Mouse (Mus musculus): ENCODE results near the gene Pcdh15. TPM values are rescaled to one million over a fixed set of nuclear protein-coding genes. Genes with fewer than 3 reads are reported as not detected.

The Pcdh15 gene
- polyA plus RNA-seq (2015; fragmentation: Nextera tagmentation; extraction: Ambion mirVana), result 2.9 and 3.1 TPM in 2 replicates

GRCm38 (mm10) chr10:73098966-73099845 is at the start of gene Pcdh15:
Gene Pcdh15 (plus strand): TSS chr10:73099342.
- Histone ChIP-seq H3K4me3 (replicated peaks) (peak within 1 kb of the TSS; percentile 56), H3K4me2 (replicated peaks) (peak within 1 kb of the TSS; percentile 97), H3K36me3 (no peaks in the 10 kb centered on the region), H3K27ac (replicated peaks) (no peak within 1 kb of the TSS), H3K4me1 (peaks cover 26% of the 10 kb centered on the region), H3K27me3 (peaks cover 52% of the 10 kb centered on the region), H3K9ac (no peak within 1 kb of the TSS), H3K9me3 (replicated peaks) (no peaks in the 10 kb centered on the region)
- under 1% methylated on average over 79 of the region's 79 CpGs for WGBS
- ATAC-seq (ENCODE audit: insufficient number of reproducible peaks, low FRiP score, low TSS enrichment, low read depth), result no peak

- no peak for ATAC-seq (ENCODE audit: insufficient number of reproducible peaks, low FRiP score, low TSS enrichment, low read depth)
- H3K27ac ChIP-seq (replicated peaks), result no peak overlapping the region
- no peaks in the 10 kb centered on the region for H3K27me3 ChIP-seq
- no peak overlapping the region for H3K9ac ChIP-seq
- H3K36me3 ChIP-seq, result no peaks in the 10 kb centered on the region
- no peak overlapping the region for H3K4me3 ChIP-seq (replicated peaks)
- no peaks in the 10 kb centered on the region for H3K9me3 ChIP-seq (replicated peaks)
- WGBS, result 57% methylated on average over 6 of the region's 6 CpGs
- H3K4me2 ChIP-seq (replicated peaks), result no peak overlapping the region
- H3K4me1 ChIP-seq, result no peaks in the 10 kb centered on the region
Measured at GRCm38 (mm10) chr10:73052074-73052473, 47.1 kb upstream of the Pcdh15 start.

GRCm38 (mm10) chr10:73059726-73060230 is 39.4 kb upstream of the Pcdh15 start:
- 40% methylated on average over 2 of the region's 2 CpGs for WGBS
- no peak overlapping the region for H3K9ac ChIP-seq
- H3K4me2 ChIP-seq (replicated peaks), result no peak overlapping the region
- no peaks in the 10 kb centered on the region for H3K4me1 ChIP-seq
- no peaks in the 10 kb centered on the region for H3K9me3 ChIP-seq (replicated peaks)
- H3K36me3 ChIP-seq, result no peaks in the 10 kb centered on the region
- no peak overlapping the region for H3K27ac ChIP-seq (replicated peaks)
- H3K27me3 ChIP-seq, result no peaks in the 10 kb centered on the region
- ATAC-seq (ENCODE audit: insufficient number of reproducible peaks, low FRiP score, low TSS enrichment, low read depth), result no peak
- H3K4me3 ChIP-seq (replicated peaks), result no peak overlapping the region

- 48% methylated on average over 5 of the region's 5 CpGs for WGBS
- no peak overlapping the region for H3K4me2 ChIP-seq (replicated peaks)
- no peaks in the 10 kb centered on the region for H3K36me3 ChIP-seq
- no peak overlapping the region for H3K9ac ChIP-seq
- no peaks in the 10 kb centered on the region for H3K4me1 ChIP-seq
- ATAC-seq (ENCODE audit: insufficient number of reproducible peaks, low FRiP score, low TSS enrichment, low read depth), result no peak
- H3K9me3 ChIP-seq (replicated peaks), result no peaks in the 10 kb centered on the region
- H3K27ac ChIP-seq (replicated peaks), result no peak overlapping the region
- H3K27me3 ChIP-seq, result no peaks in the 10 kb centered on the region
- H3K4me3 ChIP-seq (replicated peaks), result no peak overlapping the region
Measured at GRCm38 (mm10) chr10:73086703-73087102, 12.4 kb upstream of the Pcdh15 start.

DNA sequence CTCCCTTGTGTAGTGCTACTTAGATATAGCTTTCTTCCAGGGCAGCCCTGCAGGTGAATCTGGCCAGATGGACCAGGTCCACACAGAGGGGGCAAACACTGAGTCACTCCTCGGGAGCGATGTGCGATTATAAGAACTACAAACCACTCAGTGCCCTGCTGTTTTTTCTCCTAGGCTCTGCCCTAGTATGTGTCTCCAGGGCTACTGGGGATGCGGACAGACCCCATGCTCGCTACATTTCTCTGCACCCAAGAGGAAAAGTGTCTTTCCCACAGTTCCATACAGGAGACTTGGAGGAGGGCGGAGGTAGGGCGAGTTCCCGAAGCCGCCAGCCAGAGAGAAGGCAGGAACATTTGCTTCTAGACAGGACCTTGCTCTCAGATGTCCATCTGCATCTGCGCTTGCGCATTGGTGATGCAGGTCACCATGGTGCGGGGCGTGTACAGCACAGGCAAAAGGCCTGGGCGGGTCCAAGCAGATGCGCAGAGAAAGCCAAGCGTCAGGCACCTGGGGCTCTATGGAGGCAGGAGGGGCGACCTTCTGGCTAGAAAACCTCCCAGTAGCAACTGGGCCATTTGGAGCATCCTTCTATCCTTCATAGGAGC is 2.5 kb upstream of the Pcdh15 start:
- H3K9ac ChIP-seq, result no peak overlapping the region
- under 1% methylated on average over 17 of the region's 17 CpGs for WGBS
- H3K9me3 ChIP-seq (replicated peaks), result no peaks in the 10 kb centered on the region
- 0 out of 2 replicates have a peak, but pooled peaks have one; percentile 12 for ATAC-seq (ENCODE audit: insufficient number of reproducible peaks, low FRiP score, low TSS enrichment, low read depth)
- H3K27me3 ChIP-seq, result peaks cover 53% of the 10 kb centered on the region
- peaks cover 26% of the 10 kb centered on the region for H3K4me1 ChIP-seq
- H3K27ac ChIP-seq (replicated peaks), result no peak overlapping the region
- H3K4me3 ChIP-seq (replicated peaks), result peak overlapping the region; percentile 31
- no peaks in the 10 kb centered on the region for H3K36me3 ChIP-seq
- peak overlapping the region; percentile 52 for H3K4me2 ChIP-seq (replicated peaks)

- H3K4me1 ChIP-seq, result peaks cover 26% of the 10 kb centered on the region
- H3K27me3 ChIP-seq, result peaks cover 53% of the 10 kb centered on the region
- no peak overlapping the region for H3K27ac ChIP-seq (replicated peaks)
- H3K9ac ChIP-seq, result no peak overlapping the region
- peak overlapping the region; percentile 31 for H3K4me3 ChIP-seq (replicated peaks)
- ATAC-seq (ENCODE audit: insufficient number of reproducible peaks, low FRiP score, low TSS enrichment, low read depth), result no peak
- peak overlapping the region; percentile 52 for H3K4me2 ChIP-seq (replicated peaks)
- 4% methylated on average over 7 of the region's 7 CpGs for WGBS
- H3K9me3 ChIP-seq (replicated peaks), result no peaks in the 10 kb centered on the region
- no peaks in the 10 kb centered on the region for H3K36me3 ChIP-seq
Measured at GRCm38 (mm10) chr10:73097176-73097575, 2.0 kb upstream of the Pcdh15 start.

GRCm38 (mm10) chr10:73097979-73098378 is 1.2 kb upstream of the Pcdh15 start:
- no peak overlapping the region for H3K27ac ChIP-seq (replicated peaks)
- ATAC-seq (ENCODE audit: insufficient number of reproducible peaks, low FRiP score, low TSS enrichment, low read depth), result no peak
- H3K9ac ChIP-seq, result no peak overlapping the region
- peaks cover 26% of the 10 kb centered on the region for H3K4me1 ChIP-seq
- peak overlapping the region; percentile 20 for H3K4me3 ChIP-seq (replicated peaks)
- peak overlapping the region; percentile 40 for H3K4me2 ChIP-seq (replicated peaks)
- no peaks in the 10 kb centered on the region for H3K36me3 ChIP-seq
- no peaks in the 10 kb centered on the region for H3K9me3 ChIP-seq (replicated peaks)
- peaks cover 53% of the 10 kb centered on the region for H3K27me3 ChIP-seq
- under 1% methylated on average over 17 of the region's 17 CpGs for WGBS

DNA sequence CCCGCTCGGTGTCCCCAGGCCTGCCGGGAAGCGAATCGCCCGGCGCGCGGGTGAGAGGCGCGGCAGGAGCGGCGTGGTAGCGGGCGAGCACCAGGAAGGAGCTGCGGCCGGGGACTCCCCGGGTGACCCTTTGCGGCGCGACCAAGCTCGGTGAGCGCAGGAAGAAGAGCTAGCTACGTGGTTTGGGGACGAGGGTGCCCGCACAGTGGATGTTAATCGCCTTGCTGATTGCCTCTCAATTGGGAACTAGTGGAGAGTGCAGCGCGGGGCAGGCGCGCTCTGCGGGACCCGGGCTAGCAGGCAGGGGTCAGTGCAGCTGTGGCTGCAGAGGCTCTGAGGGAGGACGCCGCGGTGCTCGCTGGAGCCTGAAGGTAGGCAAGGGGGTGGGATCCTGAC is 702 bp downstream of the Pcdh15 start:
- WGBS, result under 1% methylated on average over 37 of the region's 37 CpGs
- no peak overlapping the region for H3K27ac ChIP-seq (replicated peaks)
- H3K9me3 ChIP-seq (replicated peaks), result no peaks in the 10 kb centered on the region
- H3K4me3 ChIP-seq (replicated peaks), result peak overlapping the region; percentile 56
- H3K27me3 ChIP-seq, result peaks cover 49% of the 10 kb centered on the region
- no peak overlapping the region for H3K9ac ChIP-seq
- H3K36me3 ChIP-seq, result no peaks in the 10 kb centered on the region
- peak overlapping the region; percentile 97 for H3K4me2 ChIP-seq (replicated peaks)
- peaks cover 26% of the 10 kb centered on the region for H3K4me1 ChIP-seq
- ATAC-seq (ENCODE audit: insufficient number of reproducible peaks, low FRiP score, low TSS enrichment, low read depth), result no peak

DNA sequence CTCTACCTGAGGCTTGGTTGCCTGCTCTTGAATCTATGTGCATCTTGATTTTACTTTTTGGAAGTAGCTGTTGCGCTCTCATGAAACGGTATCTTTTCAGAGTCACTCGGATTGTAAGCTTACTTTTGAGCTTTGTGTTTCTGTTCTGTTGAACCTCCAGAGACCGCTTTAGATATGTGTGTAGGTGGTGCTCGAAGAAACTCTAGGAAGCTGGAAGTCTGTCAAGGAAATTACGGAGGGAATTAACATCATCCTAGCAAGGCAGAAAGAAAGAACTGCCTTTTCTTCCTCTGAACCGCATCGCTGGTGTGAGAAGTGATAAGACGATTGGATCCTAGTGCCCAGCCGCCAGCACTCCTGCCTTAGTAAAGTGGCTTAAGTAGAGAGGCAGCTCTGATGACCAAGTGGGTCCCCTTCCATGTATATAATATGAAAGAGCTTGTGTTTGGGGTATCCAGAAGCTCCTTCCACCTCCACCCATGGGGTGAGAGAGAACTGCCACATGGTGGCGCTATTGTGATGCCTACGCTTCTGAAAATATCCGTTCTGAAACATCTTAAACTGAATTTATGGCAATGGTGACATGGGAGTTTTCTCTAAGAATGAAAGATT is 4.3 kb downstream of the Pcdh15 start:
- no peak overlapping the region for H3K4me2 ChIP-seq (replicated peaks)
- no peak for ATAC-seq (ENCODE audit: insufficient number of reproducible peaks, low FRiP score, low TSS enrichment, low read depth)

GRCm38 (mm10) chr10:73105893-73106292 is 6.8 kb downstream of the Pcdh15 start:
- H3K36me3 ChIP-seq, result no peaks in the 10 kb centered on the region
- no peak overlapping the region for H3K27ac ChIP-seq (replicated peaks)
- no peaks in the 10 kb centered on the region for H3K9me3 ChIP-seq (replicated peaks)
- H3K27me3 ChIP-seq, result no peaks in the 10 kb centered on the region
- ATAC-seq (ENCODE audit: insufficient number of reproducible peaks, low FRiP score, low TSS enrichment, low read depth), result no peak
- no peak overlapping the region for H3K4me3 ChIP-seq (replicated peaks)
- WGBS, result 44% methylated on average over 2 of the region's 2 CpGs
- H3K4me1 ChIP-seq, result no peaks in the 10 kb centered on the region
- H3K4me2 ChIP-seq (replicated peaks), result no peak overlapping the region
- no peak overlapping the region for H3K9ac ChIP-seq

More for the DNA sequence above, 4.3 kb downstream of the Pcdh15 start:
- Histone ChIP-seq H3K9me3 (replicated peaks) (no peaks in the 10 kb centered on the region), H3K4me1 (peaks cover 14% of the 10 kb centered on the region), H3K9ac (no peak overlapping the region), H3K27me3 (peaks cover 20% of the 10 kb centered on the region), H3K27ac (replicated peaks) (no peak overlapping the region), H3K36me3 (no peaks in the 10 kb centered on the region), H3K4me3 (replicated peaks) (no peak overlapping the region)
- 71% methylated on average over 13 of the region's 13 CpGs for WGBS

DNA sequence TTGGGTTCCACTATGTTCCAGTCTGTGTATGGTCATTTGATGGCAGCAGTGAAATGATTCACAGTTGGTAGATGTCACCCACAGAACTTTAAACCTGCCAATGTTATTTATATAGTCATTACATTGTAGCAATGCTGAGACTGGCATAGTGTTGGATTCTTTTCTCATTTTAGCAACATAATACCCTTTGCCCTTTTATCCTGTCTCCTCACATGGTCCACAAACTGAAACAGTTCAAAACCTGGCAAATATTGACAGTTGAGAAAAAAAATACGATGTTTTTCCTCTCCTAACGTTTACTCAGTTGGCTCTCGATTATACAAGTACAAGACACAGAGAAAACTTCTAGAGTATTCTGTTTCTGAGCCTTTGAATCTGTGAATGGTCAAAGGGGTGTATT is 38.8 kb downstream of the Pcdh15 start:
- Histone ChIP-seq H3K27me3 (no peaks in the 10 kb centered on the region), H3K36me3 (no peaks in the 10 kb centered on the region), H3K4me3 (replicated peaks) (no peak overlapping the region), H3K27ac (replicated peaks) (no peak overlapping the region), H3K9me3 (replicated peaks) (no peaks in the 10 kb centered on the region), H3K4me2 (replicated peaks) (no peak overlapping the region), H3K9ac (no peak overlapping the region), H3K4me1 (no peaks in the 10 kb centered on the region)
- no peak for ATAC-seq (ENCODE audit: insufficient number of reproducible peaks, low FRiP score, low TSS enrichment, low read depth)
- WGBS, result 79% methylated on average over 3 of the region's 3 CpGs

Measured in embryonic facial prominence, embryonic 15.5 days (tissue).